Mouse (Mus musculus): ENCODE results near the gene Il2rb. TPM values are rescaled to one million over a fixed set of nuclear protein-coding genes. Genes with fewer than 3 reads are reported as not detected.

Il2rb gene
- polyA plus RNA-seq, 1 experiment from 2014 or later: 0.16 TPM

DNA sequence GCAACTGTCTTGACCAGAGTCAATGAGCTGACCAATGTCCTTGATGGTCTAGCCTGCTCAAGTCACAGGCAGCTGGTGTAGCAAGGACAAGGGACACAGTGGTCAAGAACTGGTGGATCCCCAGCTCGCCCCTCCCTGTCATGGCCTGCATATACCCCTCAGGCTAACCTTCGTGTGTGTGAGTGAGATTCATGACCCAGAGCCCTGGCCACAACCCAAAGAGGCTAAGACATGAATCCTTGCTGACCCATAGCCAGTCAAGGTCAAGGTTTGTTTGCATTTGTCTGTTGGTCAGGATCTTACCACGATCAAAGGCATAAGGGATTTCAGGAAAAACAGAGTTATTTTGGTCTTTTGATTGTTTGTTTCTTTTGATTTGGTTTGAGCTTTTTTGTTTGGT, 12.6 kb downstream of the Il2rb start:
- Histone ChIP-seq H3K9me3 (ENCODE audit: control insufficient read depth, low read length) (no peaks in the 10 kb centered on the region), H3K4me1 (ENCODE audit: control insufficient read depth in 2 of 2, insufficient read depth in 2 of 2, low read length in 2 of 2) (peaks cover 0 to 7% of the 10 kb centered on the region in 2 experiments; a peak in 1 of 4 replicates), H3K4me3 (ENCODE audit: control insufficient read depth in 1 of 2, insufficient read depth in 1 of 2, low read depth in 1 of 2, low read length in 2 of 2) (no peak overlapping the region), H3K9ac (ENCODE audit: low read length) (no peak overlapping the region), H3K36me3 (ENCODE audit: control insufficient read depth, insufficient read depth, low read length) (no peaks in the 10 kb centered on the region), H3K27me3 (ENCODE audit: control insufficient read depth, insufficient read depth, low read length) (0 out of 2 replicates have a peak, but pooled peaks cover 15% of the 10 kb centered on the region), H3K27ac (replicated peaks in 1 of 2; ENCODE audit: control insufficient read depth in 1 of 2, insufficient read depth in 1 of 2, low read depth in 2 of 2, low read length in 2 of 2) (no peak overlapping the region), H3K4me2 (ENCODE audit: low read length) (no peak overlapping the region)
- WGBS: 66% methylated on average over 3 of the region's 3 CpGs
- no peak for ATAC-seq (ENCODE audit: insufficient number of reproducible peaks, insufficient read depth, low FRiP score, low read depth)

- no peaks in the 10 kb centered on the region for H3K9me3 ChIP-seq (ENCODE audit: control insufficient read depth, low read length)
- 51% methylated on average over 9 of the region's 9 CpGs for WGBS
These were observed 13.5 kb downstream of the Il2rb start for GRCm38 (mm10) chr15:78481448-78482000.

DNA sequence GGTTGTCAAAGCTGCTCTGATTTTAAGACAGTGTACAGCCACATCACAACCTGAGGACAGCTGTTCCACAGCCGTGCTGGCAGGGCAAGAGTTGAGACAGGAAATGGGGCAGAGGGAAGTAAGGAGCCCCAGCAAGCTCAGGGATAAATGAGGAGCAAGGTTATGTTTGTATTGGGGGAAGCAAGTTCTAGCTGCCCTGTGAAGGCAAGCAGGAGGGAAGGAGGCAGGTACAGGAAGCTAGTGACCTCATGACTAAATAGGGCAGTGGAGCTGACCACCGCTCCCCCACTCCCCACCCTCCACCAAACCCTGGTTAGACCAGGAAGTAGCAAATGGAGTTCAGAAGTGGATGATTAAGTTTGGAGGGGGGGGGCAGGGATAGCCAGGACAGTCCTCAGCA, 14.1 kb downstream of the Il2rb start:
- 34% methylated on average over 2 of the region's 2 CpGs for WGBS
- ATAC-seq (ENCODE audit: insufficient number of reproducible peaks, insufficient read depth, low FRiP score, low read depth): no peak
- Histone ChIP-seq H3K27ac (replicated peaks in 1 of 2; ENCODE audit: control insufficient read depth in 1 of 2, insufficient read depth in 1 of 2, low read depth in 2 of 2, low read length in 2 of 2) (no peak overlapping the region), H3K9ac (ENCODE audit: low read length) (no peak overlapping the region), H3K36me3 (ENCODE audit: control insufficient read depth, insufficient read depth, low read length) (no peaks in the 10 kb centered on the region), H3K9me3 (ENCODE audit: control insufficient read depth, low read length) (no peaks in the 10 kb centered on the region), H3K27me3 (ENCODE audit: control insufficient read depth, insufficient read depth, low read length) (0 out of 2 replicates have a peak, but pooled peaks cover 12% of the 10 kb centered on the region), H3K4me3 (ENCODE audit: control insufficient read depth in 1 of 2, insufficient read depth in 1 of 2, low read depth in 1 of 2, low read length in 2 of 2) (no peak overlapping the region), H3K4me1 (ENCODE audit: control insufficient read depth in 2 of 2, insufficient read depth in 2 of 2, low read length in 2 of 2) (peaks cover 0 to 7% of the 10 kb centered on the region in 2 experiments; a peak in 1 of 4 replicates), H3K4me2 (ENCODE audit: low read length) (no peak overlapping the region)

More at GRCm38 (mm10) chr15:78481448-78482000, 13.5 kb downstream of the Il2rb start:
- H3K27ac ChIP-seq (replicated peaks in 1 of 2; ENCODE audit: control insufficient read depth in 1 of 2, insufficient read depth in 1 of 2, low read depth in 2 of 2, low read length in 2 of 2): no peak overlapping the region
- H3K4me1 ChIP-seq (ENCODE audit: control insufficient read depth in 2 of 2, insufficient read depth in 2 of 2, low read length in 2 of 2): peaks cover 0 to 7% of the 10 kb centered on the region in 2 experiments; a peak in 1 of 4 replicates
- no peak overlapping the region for H3K4me3 ChIP-seq (ENCODE audit: control insufficient read depth in 1 of 2, insufficient read depth in 1 of 2, low read depth in 1 of 2, low read length in 2 of 2)
- H3K4me2 ChIP-seq (ENCODE audit: low read length): no peak overlapping the region
- H3K27me3 ChIP-seq (ENCODE audit: control insufficient read depth, insufficient read depth, low read length): 0 out of 2 replicates have a peak, but pooled peaks cover 12% of the 10 kb centered on the region
- no peak for ATAC-seq (ENCODE audit: insufficient number of reproducible peaks, insufficient read depth, low FRiP score, low read depth)
- H3K9ac ChIP-seq (ENCODE audit: low read length): no peak overlapping the region
- no peaks in the 10 kb centered on the region for H3K36me3 ChIP-seq (ENCODE audit: control insufficient read depth, insufficient read depth, low read length)

DNA sequence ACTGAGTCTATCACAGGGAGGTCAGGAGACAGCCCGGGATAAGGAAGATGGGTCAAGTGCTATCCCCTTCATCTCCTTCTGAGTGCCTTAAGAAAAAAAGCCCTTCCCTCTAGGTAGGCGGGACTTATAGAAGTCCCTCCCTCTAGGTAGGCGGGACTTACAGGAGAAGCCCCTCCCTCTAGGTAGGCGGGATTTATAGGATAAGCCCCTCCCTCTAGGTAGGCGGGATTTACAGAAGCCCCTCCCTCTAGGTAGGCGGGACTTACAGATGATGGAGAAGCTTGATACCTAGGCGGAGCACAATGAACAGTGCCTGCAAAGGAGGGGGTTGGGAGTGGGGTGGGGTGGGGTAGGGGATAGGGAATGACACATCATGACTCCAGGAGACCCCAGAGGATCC, 15.0 kb downstream of the Il2rb start:
- Histone ChIP-seq H3K9me3 (ENCODE audit: control insufficient read depth, low read length) (no peaks in the 10 kb centered on the region), H3K4me2 (ENCODE audit: low read length) (no peak overlapping the region), H3K27ac (replicated peaks in 1 of 2; ENCODE audit: control insufficient read depth in 1 of 2, insufficient read depth in 1 of 2, low read depth in 2 of 2, low read length in 2 of 2) (no peak overlapping the region), H3K36me3 (ENCODE audit: control insufficient read depth, insufficient read depth, low read length) (no peaks in the 10 kb centered on the region), H3K4me1 (ENCODE audit: control insufficient read depth in 2 of 2, insufficient read depth in 2 of 2, low read length in 2 of 2) (peaks cover 3 to 9% of the 10 kb centered on the region in 2 experiments; a peak in 1 of 4 replicates), H3K27me3 (ENCODE audit: control insufficient read depth, insufficient read depth, low read length) (0 out of 2 replicates have a peak, but pooled peaks cover 12% of the 10 kb centered on the region), H3K9ac (ENCODE audit: low read length) (no peak overlapping the region), H3K4me3 (ENCODE audit: control insufficient read depth in 1 of 2, insufficient read depth in 1 of 2, low read depth in 1 of 2, low read length in 2 of 2) (no peak overlapping the region)
- WGBS: 68% methylated on average over 7 of the region's 7 CpGs
- no peak for ATAC-seq (ENCODE audit: insufficient number of reproducible peaks, insufficient read depth, low FRiP score, low read depth)

DNA sequence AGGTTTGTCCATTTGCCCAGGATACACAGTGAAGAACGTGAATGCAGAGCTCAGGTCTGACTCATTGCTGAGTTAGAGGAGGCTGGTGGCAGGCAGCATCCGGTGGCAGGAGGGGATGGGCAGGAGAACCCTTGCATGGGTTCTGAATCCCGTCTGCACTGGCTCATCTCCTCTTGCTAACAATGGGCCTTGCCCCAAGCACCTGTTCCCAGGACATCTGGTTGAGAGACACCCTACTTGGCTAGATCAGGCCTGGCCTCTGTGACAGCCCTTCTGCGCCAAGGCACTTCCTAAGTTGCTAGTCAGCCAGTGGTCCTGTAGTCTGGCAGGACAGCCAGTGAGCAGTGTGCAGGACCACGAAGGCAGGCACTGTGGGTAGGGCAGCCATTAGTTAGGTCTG, 15.6 kb downstream of the Il2rb start:
- H3K9ac ChIP-seq (ENCODE audit: low read length): no peak overlapping the region
- 0 out of 2 replicates have a peak, but pooled peaks cover 7% of the 10 kb centered on the region for H3K27me3 ChIP-seq (ENCODE audit: control insufficient read depth, insufficient read depth, low read length)
- peaks cover 3 to 9% of the 10 kb centered on the region in 2 experiments; a peak in 1 of 4 replicates for H3K4me1 ChIP-seq (ENCODE audit: control insufficient read depth in 2 of 2, insufficient read depth in 2 of 2, low read length in 2 of 2)
- H3K36me3 ChIP-seq (ENCODE audit: control insufficient read depth, insufficient read depth, low read length): no peaks in the 10 kb centered on the region
- no peak overlapping the region for H3K4me3 ChIP-seq (ENCODE audit: control insufficient read depth in 1 of 2, insufficient read depth in 1 of 2, low read depth in 1 of 2, low read length in 2 of 2)
- ATAC-seq (ENCODE audit: insufficient number of reproducible peaks, insufficient read depth, low FRiP score, low read depth): no peak
- WGBS: 70% methylated on average over 5 of the region's 5 CpGs
- no peak overlapping the region for H3K27ac ChIP-seq (replicated peaks in 1 of 2; ENCODE audit: control insufficient read depth in 1 of 2, insufficient read depth in 1 of 2, low read depth in 2 of 2, low read length in 2 of 2)
- H3K9me3 ChIP-seq (ENCODE audit: control insufficient read depth, low read length): no peaks in the 10 kb centered on the region
- H3K4me2 ChIP-seq (ENCODE audit: low read length): no peak overlapping the region

DNA sequence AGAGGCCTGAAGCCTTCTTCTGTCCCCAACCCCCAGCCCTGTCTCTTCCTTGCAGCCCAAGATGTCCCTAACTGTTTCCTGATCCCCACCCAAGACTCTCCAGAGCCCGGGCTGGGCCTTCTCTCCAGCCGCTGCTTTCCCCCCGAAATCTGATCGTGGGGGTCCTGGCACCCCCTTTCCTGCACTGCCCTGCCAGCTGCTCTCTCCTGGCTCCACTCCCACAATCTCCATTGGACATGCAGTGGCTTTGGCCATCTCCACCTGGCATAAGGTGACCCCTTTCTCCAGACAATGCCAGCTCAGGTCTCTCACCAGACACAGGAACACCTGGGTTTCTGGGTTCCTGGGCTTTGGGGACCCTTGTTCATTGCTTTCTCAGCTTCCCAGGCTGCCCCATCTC, 17.0 kb downstream of the Il2rb start:
- Histone ChIP-seq H3K36me3 (ENCODE audit: control insufficient read depth, insufficient read depth, low read length) (no peaks in the 10 kb centered on the region), H3K27me3 (ENCODE audit: control insufficient read depth, insufficient read depth, low read length) (0 out of 2 replicates have a peak, but pooled peaks cover 3% of the 10 kb centered on the region), H3K4me3 (ENCODE audit: control insufficient read depth in 1 of 2, insufficient read depth in 1 of 2, low read depth in 1 of 2, low read length in 2 of 2) (no peak overlapping the region), H3K4me1 (ENCODE audit: control insufficient read depth in 2 of 2, insufficient read depth in 2 of 2, low read length in 2 of 2) (peaks cover 3 to 9% of the 10 kb centered on the region in 2 experiments; a peak in 1 of 4 replicates), H3K9ac (ENCODE audit: low read length) (no peak overlapping the region), H3K27ac (replicated peaks in 1 of 2; ENCODE audit: control insufficient read depth in 1 of 2, insufficient read depth in 1 of 2, low read depth in 2 of 2, low read length in 2 of 2) (no peak overlapping the region), H3K9me3 (ENCODE audit: control insufficient read depth, low read length) (no peaks in the 10 kb centered on the region), H3K4me2 (ENCODE audit: low read length) (no peak overlapping the region)
- no peak for ATAC-seq (ENCODE audit: insufficient number of reproducible peaks, insufficient read depth, low FRiP score, low read depth)
- 81% methylated on average over 4 of the region's 4 CpGs for WGBS

DNA sequence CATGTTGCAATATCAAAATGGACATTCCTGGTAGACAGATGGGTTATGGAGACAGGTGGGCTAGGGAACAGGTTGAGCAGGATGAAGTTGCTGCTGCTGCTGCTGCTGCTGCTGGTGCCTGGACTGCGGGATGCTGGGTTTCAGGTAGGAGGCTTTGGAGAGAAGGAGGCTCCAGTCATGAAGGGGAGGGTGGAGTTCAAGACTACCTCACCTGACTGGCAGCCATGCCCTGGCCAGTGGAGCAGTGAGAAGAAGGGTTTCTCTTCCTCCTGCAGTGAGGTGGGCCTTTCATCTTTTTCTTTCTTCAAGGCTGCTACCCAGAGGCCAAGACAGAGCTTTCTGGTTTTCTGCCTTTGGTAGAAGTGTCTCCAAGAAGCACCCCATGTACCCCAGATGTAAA, 18.2 kb downstream of the Il2rb start:
- H3K4me3 ChIP-seq (ENCODE audit: control insufficient read depth in 1 of 2, insufficient read depth in 1 of 2, low read depth in 1 of 2, low read length in 2 of 2): no peak overlapping the region
- H3K9ac ChIP-seq (ENCODE audit: low read length): no peak overlapping the region
- no peak overlapping the region for H3K27ac ChIP-seq (replicated peaks in 1 of 2; ENCODE audit: control insufficient read depth in 1 of 2, insufficient read depth in 1 of 2, low read depth in 2 of 2, low read length in 2 of 2)
- no peaks in the 10 kb centered on the region for H3K36me3 ChIP-seq (ENCODE audit: control insufficient read depth, insufficient read depth, low read length)
- H3K4me2 ChIP-seq (ENCODE audit: low read length): no peak overlapping the region
- no peak for ATAC-seq (ENCODE audit: insufficient number of reproducible peaks, insufficient read depth, low FRiP score, low read depth)
- peaks cover 4 to 11% of the 10 kb centered on the region in 2 experiments; a peak in 2 of 4 replicates for H3K4me1 ChIP-seq (ENCODE audit: control insufficient read depth in 2 of 2, insufficient read depth in 2 of 2, low read length in 2 of 2)
- H3K27me3 ChIP-seq (ENCODE audit: control insufficient read depth, insufficient read depth, low read length): 0 out of 2 replicates have a peak, but pooled peaks cover 3% of the 10 kb centered on the region
- H3K9me3 ChIP-seq (ENCODE audit: control insufficient read depth, low read length): no peaks in the 10 kb centered on the region
- WGBS: 87% methylated on average over 1 of the region's 1 CpGs

Data from heart, embryonic 14.5 days (tissue).